Mouse (Mus musculus) B cell, adult 2 months (primary cell): ENCODE data around the gene Ern1.

ENCODE experiments used
- DNase-seq, 2 experiments: peaks; one replicate each; pipeline ENCODE4 v3.0.0; 2022

Ern1 gene

DNA sequence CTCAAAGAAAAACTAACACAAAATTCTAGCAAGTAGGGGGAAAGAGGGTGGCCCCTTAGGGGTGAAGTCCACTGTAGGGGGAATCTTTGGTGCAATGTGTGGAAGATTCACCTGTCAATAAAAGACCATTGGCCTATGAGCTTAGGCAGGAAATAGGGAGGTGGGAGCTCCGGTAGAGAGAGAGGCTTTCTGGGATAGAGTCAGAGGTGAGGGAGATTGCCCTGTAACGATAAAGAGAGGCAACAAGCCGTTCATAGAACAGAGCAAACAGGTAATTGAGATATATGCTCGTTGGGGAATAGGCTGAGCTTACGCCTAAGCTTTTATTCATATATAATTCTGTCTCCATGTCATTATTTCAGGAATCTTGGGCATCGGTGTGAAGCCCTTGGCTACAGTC is 100.6 kb downstream of the Ern1 start:
- DNase-seq: peak; percentile 25 to 33

DNA sequence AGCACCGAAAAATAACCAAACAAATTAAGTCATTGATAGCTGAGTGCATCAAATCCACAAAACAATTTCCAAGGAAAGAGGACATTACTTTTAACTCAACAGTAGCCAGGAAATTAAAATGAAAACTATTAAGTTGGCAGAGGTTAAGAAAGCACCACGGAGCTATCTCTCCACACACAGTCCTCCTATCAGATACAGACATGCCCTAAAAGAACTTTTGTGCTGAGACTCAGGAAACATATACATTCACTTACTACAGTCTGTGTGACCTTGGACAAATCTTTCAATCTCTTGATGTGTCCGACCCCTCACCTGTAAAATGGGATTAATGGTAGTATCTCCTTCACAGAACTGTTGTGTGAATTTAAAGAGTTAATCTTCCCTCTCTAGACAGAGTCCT is 101.2 kb downstream of the Ern1 start:
- no peak for DNase-seq

DNA sequence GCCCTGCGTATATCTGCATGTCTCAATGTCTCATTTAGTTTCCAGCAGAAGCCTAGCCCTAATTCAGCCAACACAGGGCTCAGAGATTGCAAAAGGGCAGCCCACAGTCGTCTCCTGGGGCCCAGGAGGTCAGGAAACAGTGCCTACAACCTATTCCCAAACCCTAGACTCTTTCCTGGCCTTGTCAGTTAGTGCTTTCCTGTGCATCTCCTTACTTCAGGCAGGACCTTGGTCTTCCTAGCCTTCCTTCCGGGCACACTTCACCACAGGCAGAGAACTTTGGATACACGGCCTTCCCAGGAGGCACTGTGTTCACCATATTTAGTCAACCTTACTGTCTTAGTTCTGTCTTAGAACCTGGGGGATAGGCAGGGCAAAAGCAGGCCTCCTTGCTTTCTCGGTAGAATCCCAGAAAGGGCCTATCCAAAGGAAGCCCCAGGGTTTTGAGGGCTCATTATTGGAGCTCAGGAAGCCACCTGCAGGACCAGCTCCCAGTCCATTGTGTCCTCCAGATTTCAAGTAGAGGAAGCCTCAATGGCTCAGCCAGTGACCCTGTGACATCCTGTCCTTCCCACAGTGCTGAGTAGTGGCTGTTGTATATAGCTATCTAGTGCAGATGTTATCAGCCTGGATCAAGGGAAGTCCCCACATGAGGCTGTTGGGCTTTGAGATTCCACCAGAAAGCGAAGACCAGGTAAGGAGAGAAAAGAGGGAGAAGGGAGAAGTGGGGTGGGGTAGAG is 104.4 kb downstream of the Ern1 start:
- DNase-seq: no peak

DNA sequence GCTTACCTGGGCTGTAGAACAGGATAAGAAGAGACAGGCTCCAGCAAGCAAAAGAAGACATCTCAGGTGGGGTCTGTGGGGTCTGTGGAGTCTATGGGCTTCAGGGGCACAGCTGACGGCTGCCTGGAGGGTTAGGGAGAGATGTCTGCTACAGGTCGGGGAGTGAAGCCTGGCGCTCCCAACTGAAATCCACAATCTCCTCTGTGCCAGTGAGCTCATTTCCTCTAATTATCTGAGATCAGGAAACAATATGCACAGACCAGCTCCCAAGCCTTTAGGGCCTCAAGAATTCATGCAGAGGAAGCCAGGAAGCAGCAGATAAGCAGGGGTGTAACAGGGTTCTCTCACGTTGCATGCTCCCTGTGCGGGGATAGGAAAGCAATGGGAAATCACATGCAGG is 105.2 kb downstream of the Ern1 start:
- DNase-seq: no peak

DNA sequence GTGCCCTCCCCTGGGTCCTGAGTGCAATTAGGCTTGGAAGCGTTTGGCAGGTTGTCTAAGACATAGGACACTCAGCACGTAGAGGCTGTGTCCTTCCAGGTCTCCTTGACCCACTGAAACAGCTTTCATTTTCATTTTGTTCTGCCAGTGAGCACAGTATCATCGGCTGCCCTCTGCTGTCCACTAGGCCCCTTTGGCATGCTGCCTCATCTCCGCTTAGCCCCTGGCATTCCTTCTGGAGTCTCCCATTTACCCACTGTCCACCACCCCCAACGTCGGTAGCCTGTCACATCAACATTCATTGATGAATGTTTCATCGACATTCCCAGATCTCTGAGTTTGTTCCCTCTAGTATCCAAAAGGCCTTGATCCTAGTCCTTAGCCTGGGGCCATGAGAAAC is 105.8 kb downstream of the Ern1 start:
- no peak for DNase-seq

DNA sequence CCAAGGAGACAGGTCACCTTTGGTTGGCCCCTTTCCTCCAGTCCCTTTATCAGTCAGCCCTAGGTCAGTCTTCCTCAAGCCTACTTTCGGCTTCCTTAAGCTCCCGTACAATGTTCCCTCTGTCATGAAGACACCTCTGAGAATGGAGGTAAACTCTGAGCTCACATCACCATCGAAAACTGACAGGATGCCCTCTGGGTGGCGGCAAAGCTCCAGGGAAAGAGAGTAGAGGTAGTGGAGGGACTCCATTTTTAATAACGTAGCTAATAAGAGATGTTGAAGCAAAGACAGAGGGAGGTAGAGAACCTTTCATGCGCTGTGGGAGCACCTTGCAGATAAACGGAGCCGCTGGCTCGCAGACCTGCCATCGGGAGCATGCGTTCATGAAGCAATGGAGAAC is 106.6 kb downstream of the Ern1 start:
- no peak for DNase-seq

DNA sequence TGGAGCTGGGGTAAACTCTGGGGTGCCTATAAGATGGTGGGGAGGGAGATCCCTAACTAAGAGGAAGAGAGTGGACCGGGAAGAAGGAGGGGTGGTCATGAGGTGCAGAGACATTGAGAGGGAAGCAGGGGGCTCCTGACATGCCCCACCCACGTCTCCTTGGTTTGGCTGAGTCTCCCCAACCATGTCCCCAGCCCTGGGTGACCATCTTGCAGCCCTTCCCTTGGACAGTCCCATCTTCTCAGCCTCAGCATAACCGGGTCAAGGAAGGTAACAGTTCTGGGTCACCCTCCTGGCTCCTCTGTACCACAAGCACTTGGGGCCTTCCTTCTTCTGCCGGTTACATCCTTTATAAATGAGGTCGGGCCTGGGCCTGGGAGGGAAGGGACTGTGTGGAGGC is 112.7 kb downstream of the Ern1 start:
- no peak for DNase-seq

DNA sequence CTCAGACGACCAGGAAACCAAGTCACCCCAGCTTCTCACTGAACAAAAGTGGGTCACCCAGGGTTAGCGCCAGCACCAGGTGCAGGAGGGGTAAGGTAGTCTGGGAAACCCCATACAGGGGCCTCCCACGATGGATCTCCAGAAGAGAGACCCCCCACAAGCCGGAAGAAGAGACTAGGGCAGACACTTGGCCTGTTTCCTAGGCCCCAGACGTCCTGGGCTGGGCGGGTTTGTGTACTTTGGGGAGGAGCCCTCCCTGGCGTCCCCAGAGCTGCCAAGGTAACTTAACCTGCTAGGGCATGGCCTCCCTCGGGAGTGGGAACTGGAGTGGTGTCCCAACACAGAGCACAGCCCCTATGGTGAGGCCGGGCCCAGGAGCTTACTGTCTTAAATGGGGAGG is 113.1 kb downstream of the Ern1 start:
- no peak for DNase-seq

DNA sequence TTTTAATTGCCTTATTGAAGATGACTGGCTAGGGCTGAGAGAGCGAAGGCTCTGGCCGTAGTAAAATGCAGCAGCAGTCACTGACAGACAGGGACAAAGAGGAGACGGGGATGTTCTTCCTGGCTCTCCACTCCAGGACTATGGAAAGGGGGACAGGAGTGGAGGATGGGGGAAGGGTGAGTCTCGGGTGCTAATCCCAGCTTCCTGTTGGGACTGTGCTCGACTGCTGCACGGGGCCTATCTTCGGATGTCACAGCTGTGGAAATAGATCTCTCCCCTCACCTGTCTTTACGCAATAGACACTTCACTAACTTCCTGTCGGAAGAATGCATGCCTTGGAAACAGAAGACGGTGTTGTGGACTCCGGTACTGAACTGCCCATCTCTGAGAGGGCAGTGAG is 113.7 kb downstream of the Ern1 start:
- no peak for DNase-seq

DNA sequence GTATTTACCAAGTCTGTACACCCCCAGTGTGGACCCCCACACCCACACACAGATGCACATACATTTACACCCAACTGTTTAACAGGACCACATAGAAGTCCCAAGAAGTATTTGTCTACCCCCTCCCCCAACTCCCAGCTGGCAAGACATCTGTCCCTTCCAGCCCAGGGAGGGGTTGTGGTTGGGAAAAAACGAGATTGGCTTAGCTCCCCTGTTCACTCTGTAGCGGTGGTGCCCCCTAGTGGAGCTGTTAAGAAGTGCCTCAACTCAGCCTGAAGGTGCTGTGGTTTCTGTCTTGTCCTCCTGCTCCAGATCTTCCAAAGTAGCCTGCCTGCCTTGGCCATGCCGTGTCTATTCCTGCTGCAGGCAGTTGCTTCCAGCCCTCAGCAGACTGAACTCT is 121.3 kb downstream of the Ern1 start:
- DNase-seq: peak; percentile 88

DNA sequence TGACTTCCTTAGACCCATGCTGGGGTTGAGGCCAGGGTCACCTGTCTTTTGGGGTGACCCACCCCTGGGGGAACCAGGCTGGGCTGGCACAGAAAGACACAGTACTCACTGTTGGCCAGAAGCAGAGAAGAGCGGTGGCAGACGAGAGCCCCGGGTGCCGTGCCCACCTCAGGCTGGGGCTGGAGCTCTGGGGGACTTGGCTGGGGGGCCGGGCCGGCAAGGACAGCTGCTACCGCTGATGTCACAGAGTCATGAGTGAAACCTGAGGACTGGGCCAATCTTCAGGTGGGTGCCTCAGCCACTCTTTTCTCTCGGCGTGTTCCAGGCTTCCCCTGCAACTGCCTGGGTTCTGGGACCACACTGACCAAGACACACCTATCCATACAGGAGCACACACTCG is 122.3 kb downstream of the Ern1 start, which contains the start of gene Prr29:
Prr29 (plus strand) TSS at position 107 of the 400 bp plus-strand sequence.
- DNase-seq: no peak

DNA sequence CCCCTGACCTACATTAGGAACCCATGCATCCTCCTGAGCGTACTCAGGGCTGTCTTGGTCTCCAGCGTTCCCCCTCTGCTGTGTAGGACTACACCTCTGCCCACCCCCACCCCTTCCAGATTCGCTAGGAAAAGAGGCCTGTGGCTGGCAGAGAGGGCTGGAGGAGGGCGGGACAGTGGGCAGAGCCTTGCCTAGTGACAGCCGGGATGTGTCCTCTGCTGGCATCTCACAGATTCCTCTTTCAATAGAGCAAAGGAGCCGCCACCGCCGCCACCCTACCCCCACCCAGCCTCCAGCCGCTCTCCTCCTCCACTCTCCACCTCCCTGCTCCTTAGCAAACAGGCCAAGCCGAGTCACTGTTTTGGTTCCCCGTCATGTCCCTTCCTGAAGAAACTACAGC is 122.9 kb downstream of the Ern1 start:
- DNase-seq: no peak

DNA sequence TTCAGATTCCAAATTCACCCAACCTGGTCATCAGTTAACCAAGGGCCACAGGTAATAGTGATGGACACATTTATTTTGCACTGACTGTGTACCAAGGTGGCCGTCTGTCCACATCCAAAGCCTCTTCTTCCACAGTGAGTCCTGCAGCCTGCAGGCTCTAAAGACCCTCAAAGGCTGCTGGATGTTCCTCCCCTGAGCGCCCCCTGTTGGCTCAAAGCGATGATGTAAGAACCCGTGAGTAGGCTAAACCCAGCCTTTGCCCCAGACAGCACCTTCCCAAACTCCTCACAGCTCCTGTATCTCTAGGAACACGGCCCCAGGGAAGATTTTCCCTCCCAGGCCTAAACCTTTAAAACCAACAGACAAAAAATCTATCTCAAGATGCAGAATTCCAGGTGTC is 128.3 kb downstream of the Ern1 start:
- DNase-seq: peak; percentile 60 to 65

DNA sequence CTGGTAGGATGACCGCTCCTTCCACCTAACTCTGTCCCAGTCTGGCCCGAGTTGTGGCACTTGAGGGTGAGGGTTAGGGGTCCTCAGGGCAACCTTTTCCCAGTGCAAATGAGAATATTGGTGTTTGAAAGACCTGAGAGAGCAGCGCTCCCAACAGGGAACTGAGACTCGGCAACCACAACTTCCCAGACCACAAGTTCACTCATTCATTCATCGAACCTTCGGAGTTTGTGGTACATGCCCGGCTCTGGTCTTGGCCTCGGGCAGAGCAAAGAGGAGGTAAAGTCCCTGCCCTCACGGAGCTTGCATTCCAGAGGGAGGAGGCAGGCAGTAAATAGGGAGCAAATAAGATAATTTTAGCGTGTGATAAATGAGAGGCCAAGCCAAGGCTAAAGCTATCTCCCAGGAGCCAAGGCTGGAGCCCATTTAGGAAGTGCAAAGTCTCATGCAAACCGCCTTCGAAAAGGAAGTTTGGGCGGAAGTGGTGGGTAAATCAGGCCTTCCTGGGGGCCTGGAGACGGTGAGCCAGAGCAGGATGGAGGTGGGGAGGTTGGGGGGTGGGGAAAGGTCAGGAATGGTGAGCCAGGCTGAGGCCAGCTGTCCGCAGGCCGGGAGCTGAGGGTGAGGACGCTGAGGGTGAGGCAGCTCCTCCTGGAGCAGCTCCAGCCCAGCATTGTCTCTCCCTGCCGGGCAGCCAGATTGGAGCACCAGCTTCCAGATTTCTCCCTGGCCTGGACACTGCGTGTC is 132.1 kb downstream of the Ern1 start:
- DNase-seq: no peak

DNA sequence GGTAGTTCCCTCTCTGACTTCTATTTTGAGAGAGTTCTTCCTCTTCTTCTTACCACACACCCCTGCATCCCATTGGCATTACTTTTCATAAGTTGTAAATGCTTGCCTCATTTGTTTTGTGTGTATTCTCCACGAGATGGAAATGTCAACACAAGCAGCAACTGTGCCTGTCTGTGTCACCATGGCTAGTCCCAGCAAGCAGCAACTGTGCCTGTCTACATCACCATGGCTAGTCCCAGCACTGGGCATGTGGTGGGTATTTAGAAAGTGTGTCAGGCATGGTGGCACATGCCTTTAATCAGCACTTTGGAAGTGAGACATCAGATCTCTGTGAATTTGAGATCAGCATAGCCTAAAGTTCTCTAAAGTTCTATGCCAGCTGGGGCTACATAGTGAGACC is 133.5 kb downstream of the Ern1 start:
- DNase-seq: no peak

DNA sequence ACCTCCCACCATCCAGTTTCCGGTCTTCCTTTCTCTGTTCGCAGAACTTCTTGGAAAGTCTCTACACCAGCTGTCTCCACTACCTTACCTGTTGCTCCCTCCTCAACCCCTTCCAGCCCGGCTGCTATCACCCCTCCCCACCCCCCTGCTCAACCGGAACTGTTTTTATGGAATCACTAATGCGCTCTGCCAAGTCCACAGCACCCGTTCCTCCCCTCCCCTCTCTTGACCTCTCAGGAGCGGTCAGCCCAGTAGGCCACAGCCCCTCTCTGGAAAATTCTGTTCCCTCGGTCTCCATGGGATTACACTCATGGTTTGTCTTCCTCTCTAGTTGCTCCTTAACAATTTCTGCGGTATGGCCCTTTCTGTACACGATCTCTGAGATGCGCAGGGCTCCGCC is 134.5 kb downstream of the Ern1 start, which contains the start of gene Scn4a:
Scn4a (minus strand) TSS at position 101 of the 400 bp plus-strand sequence.
- no peak for DNase-seq

DNA sequence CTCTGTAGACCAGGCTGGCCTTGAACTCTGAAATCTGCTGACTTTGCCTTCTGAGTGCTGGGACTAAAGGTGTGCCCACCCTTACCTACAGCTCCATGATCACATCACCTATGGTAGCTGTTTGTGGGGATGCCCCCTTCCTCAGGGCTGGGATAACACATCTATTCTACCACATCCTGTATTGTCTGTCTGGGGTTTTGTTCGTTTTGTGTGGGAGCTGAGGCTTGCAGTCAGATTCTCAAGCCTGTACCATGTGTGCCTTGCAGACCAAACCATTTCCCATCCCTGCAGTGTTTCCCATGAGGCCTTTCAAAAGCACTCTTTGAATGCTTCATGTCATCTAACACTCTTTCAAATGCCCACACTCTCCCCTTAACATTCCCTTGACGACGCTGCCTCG is 135.7 kb downstream of the Ern1 start:
- DNase-seq: no peak

DNA sequence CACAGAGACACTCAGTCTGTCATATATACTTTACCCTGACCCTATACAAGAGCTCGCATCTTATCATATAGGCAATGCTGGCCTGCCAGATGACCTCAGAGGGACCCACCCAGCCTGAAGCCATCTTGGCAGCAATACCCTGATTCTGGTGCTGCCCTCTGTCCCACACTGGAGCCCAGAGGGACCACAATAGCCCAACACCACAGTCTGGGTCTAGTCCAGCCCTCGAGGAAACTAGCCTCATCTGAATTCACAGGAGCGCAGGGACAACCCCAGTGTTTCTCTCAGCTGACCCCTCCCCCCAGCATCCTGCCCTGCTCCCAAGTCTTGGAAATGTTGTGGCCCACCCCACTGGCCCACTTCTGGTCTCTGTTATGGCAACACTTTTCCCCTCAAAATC is 136.4 kb downstream of the Ern1 start:
- DNase-seq: no peak

DNA sequence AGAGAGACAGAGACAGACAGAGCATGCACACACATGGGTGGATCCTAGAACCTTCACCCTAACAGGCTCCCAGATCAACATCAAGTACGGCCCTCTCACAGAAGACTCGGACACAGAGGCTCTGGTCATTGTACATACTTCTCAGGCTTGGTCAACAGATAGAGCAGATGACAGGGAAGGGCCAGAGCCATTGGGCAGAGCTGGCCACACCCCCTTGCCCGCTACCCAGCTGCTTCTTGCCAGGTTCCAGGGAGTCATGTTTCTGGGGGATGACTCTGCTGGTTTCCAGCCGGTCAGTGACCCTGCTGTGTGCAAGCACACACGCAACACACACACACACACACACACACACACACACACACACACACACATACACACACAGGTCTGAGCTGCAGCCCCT is 136.8 kb downstream of the Ern1 start:
- DNase-seq: no peak

DNA sequence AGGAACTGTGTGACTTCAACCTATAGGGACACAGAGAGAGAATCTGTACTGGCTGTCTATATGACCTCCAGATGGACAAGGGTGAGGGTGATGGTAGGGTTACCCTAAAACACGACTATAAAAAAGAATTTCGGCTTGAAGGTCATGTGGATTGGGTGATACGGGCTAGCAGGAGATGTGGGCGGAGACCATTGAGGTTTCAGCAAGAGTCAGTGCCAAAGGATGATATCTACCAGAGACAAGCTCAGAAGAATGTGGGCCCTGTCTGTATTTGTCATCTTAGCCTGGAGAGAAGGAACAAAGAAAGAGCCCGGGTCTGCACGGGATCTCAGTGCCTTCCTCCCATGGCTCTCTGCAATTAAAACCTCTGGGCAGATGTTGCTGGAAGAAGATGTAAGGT is 137.9 kb downstream of the Ern1 start:
- DNase-seq: no peak

DNA sequence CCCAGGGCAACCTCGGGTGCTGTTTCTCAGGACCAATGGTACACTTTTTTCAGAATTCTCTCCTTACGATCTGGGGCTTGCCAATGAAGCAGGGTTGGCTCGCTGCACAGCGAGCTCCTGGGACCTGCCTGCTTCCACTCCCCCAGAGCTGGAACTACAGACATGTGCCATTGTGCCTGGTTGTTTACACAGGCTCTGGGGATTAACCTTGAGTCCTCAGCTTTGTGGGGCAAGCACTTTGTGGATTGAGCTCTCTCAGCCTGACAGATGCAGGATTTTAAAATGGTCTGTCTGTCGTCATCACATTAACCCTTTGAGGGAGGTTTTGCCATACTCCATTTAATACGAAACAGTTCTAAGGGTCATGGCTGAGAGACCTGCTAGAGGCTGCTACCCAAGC is 142.7 kb downstream of the Ern1 start:
- DNase-seq: no peak
